Mouse (Mus musculus) liver, embryonic 14.5 days (tissue): ENCODE results near the gene Adssl1.

ENCODE experiments used
- CTCF ChIP-seq: IDR thresholded peaks from 2 replicates; pipeline ENCODE4 v1.5.1; 2016; ENCODE audit warnings: antibody characterized with exemption, low read depth, control low read depth
- EP300 ChIP-seq: IDR thresholded peaks from 2 replicates; pipeline ENCODE4 v1.6.1; 2016; ENCODE audit warnings: antibody characterized with exemption, low read depth

GRCm38 (mm10) chr12:112665881-112666544 is 46.2 kb downstream of the Adssl1 start:
- TF ChIP-seq CTCF: no peak
- no peak for TF ChIP-seq EP300
